In the genomic region with DNA sequence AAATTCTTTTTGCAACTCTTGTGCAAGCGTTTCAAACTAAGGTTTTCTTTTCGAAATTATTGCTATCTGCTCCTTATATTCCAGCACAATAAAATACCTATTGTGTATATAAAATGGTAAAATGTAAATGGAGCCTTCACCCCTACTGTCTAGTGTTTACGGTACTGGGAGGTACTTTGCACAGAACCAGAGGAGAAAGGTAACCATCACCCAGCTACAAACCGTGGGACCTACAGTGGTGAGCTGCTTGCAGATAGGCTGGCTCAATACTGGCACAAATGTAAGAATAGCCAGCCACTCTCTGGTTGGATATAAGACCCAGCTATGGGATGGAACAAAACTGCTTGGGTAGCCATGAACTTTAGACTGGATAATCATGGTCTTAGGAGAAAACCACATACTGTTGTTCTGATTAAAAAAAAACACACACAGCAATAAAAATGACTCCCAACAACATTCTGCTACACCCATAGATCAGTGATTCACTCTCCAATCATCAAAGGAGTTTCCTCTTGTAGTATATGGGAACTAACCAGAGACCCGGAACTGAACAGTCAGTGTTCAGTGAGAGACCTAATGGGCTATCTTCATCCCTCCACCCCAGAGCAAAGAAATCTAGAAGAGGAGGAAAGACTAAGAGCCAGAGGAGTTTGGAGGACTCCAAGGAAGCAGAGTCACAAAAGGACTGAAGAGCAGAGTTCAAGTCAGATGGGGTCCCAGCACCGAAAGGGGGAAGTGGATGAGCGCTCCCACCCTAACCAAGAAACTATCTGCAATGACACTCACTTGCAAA, we compare ENCODE assay signal across 8 mouse cellular contexts. TPM values are rescaled to one million over a fixed set of nuclear protein-coding genes. Genes with fewer than 3 reads are reported as not detected.
DNase-seq lines count a peak whose midpoint lies in the region; ATAC-seq and TF ChIP-seq lines count a peak whose summit lies in the region.

No protein-coding gene starts in this region.

- H3K4me3 ChIP-seq in lung, postnatal 0 days (ENCODE audit: low read depth, low read length): peak overlapping the region; percentile 99
- peak overlapping the region; percentile 97 for H3K4me3 ChIP-seq in limb, embryonic 13.5 days
- peak overlapping the region; percentile 96 for H3K4me3 ChIP-seq in stomach, embryonic 15.5 days (replicated peaks)

- no peak for DNase-seq in lung, postnatal 0 days (ENCODE audit: low spot score)
- no peak for DNase-seq in lung, postnatal 4 days
- DNase-seq in right cerebral cortex, adult 18-20 months: no peak
- DNase-seq in left cerebral cortex, adult 9 months (ENCODE audit: low spot score in 2 of 2): no peak
- no peak for DNase-seq in ovary, postnatal 36 days (ENCODE audit: low spot score)

- H3K9ac ChIP-seq in lung, postnatal 0 days (replicated peaks; ENCODE audit: low read depth): 0 out of 2 replicates have a peak overlapping the region, but pooled peaks have one; percentile 99
- peak overlapping the region; percentile 48 for H3K9ac ChIP-seq in limb, embryonic 13.5 days
- no peak overlapping the region for H3K9ac ChIP-seq in stomach, embryonic 15.5 days

- H3K4me1 ChIP-seq in lung, postnatal 0 days (ENCODE audit: insufficient read depth, low read depth, low read length): no peaks in the 10 kb centered on the region
- H3K4me1 ChIP-seq in limb, embryonic 13.5 days: peaks cover 22% of the 10 kb centered on the region
- no peaks in the 10 kb centered on the region; the same call in 1 of the 2 replicates for H3K4me1 ChIP-seq in stomach, embryonic 15.5 days

- 64% methylated on average over 7 of the region's 7 CpGs for WGBS in lung, postnatal 0 days
- 59% methylated on average over 7 of the region's 7 CpGs for WGBS in limb, embryonic 13.5 days
- 58% methylated on average over 7 of the region's 7 CpGs for WGBS in stomach, embryonic 15.5 days

- TF ChIP-seq CTCF in lung, postnatal 0 days (IDR thresholded peaks at IDR 0.05): no peak

- H3K9me3 ChIP-seq in lung, postnatal 0 days (ENCODE audit: low read length): no peaks in the 10 kb centered on the region
- H3K9me3 ChIP-seq in limb, embryonic 13.5 days: no peaks in the 10 kb centered on the region
- H3K9me3 ChIP-seq in stomach, embryonic 15.5 days: no peaks in the 10 kb centered on the region

- no peaks in the 10 kb centered on the region for H3K36me3 ChIP-seq in lung, postnatal 0 days (ENCODE audit: insufficient read depth, low read length)
- H3K36me3 ChIP-seq in limb, embryonic 13.5 days: no peaks in the 10 kb centered on the region
- H3K36me3 ChIP-seq in stomach, embryonic 15.5 days: no peaks in the 10 kb centered on the region

- ATAC-seq in lung, postnatal 0 days: no peak
- 0 out of 2 replicates have a peak, but pooled peaks have one; percentile 12 for ATAC-seq in erythroid progenitor cell, adult 5-6 weeks (replicated peaks; ENCODE audit: low FRiP score, poor library complexity, severe bottlenecking)
- ATAC-seq in limb, embryonic 13.5 days (ENCODE audit: low FRiP score, low read depth): no peak
- no peak for ATAC-seq in stomach, embryonic 15.5 days (ENCODE audit: insufficient read depth, low FRiP score, low read depth)

- no peaks in the 10 kb centered on the region for H3K27me3 ChIP-seq in lung, postnatal 0 days (replicated peaks; ENCODE audit: insufficient read depth, low read length)
- no peaks in the 10 kb centered on the region for H3K27me3 ChIP-seq in limb, embryonic 13.5 days
- H3K27me3 ChIP-seq in stomach, embryonic 15.5 days (replicated peaks): no peaks in the 10 kb centered on the region

- peak overlapping the region; percentile 54 for H3K4me2 ChIP-seq in lung, postnatal 0 days (replicated peaks; ENCODE audit: low read depth, low read length)
- peak overlapping the region; percentile 75 for H3K4me2 ChIP-seq in limb, embryonic 13.5 days (replicated peaks)
- peak overlapping the region; percentile 57 for H3K4me2 ChIP-seq in stomach, embryonic 15.5 days

- no peak overlapping the region; the same call in 1 of the 2 replicates for H3K27ac ChIP-seq in lung, postnatal 0 days (ENCODE audit: low read length)
- no peak overlapping the region for H3K27ac ChIP-seq in limb, embryonic 13.5 days
- H3K27ac ChIP-seq in stomach, embryonic 15.5 days: no peak overlapping the region

- no peak for TF ChIP-seq EP300 in lung, postnatal 0 days (IDR thresholded peaks at IDR 0.05)

RNA-seq across cellular contexts. Expression of a gene that starts 0.7 kb away (rescaled TPM):
- polyA plus RNA-seq in lung, postnatal 0 days (2015; fragmentation: Nextera tagmentation; extraction: Ambion mirVana): 56.5 and 59.6 TPM in 2 replicates
- total RNA-seq in erythroid progenitor cell, adult 5-6 weeks (2015; ENCODE audit: low replicate concordance): 32.7 and 37.5 TPM in 2 replicates
- total RNA-seq in erythroid progenitor cell, adult 5-6 weeks (2017; ENCODE audit: low replicate concordance): 32.0 and 34.4 TPM in 2 replicates
- polyA plus RNA-seq in limb, embryonic 13.5 days (2015; fragmentation: Nextera tagmentation; extraction: Ambion mirVana): 61.4 and 66.6 TPM in 2 replicates
- polyA plus RNA-seq in stomach, embryonic 15.5 days (2015; fragmentation: Nextera tagmentation; extraction: Ambion mirVana): 63.7 and 73.4 TPM in 2 replicates

RNA-seq across cellular contexts. Expression of a gene that starts 37.7 kb away (rescaled TPM):
- 25.6 and 31.8 TPM in 2 replicates for polyA plus RNA-seq in lung, postnatal 0 days (2015; fragmentation: Nextera tagmentation; extraction: Ambion mirVana)
- total RNA-seq in erythroid progenitor cell, adult 5-6 weeks (2015; ENCODE audit: low replicate concordance): 1.4 and 4.2 TPM in 2 replicates
- 5.6 and 12.9 TPM in 2 replicates for total RNA-seq in erythroid progenitor cell, adult 5-6 weeks (2017; ENCODE audit: low replicate concordance)
- 13.0 and 13.3 TPM in 2 replicates for polyA plus RNA-seq in limb, embryonic 13.5 days (2015; fragmentation: Nextera tagmentation; extraction: Ambion mirVana)
- polyA plus RNA-seq in stomach, embryonic 15.5 days (2015; fragmentation: Nextera tagmentation; extraction: Ambion mirVana): 14.8 and 16.8 TPM in 2 replicates
